13 mouse cellular contexts compared by ENCODE assay signal in genomic region chr9:34663412-34663811, GRCm38 (mm10).
DNase-seq lines count a peak whose midpoint lies in the region; ATAC-seq and TF ChIP-seq lines count a peak whose summit lies in the region.
"Had no signal": no experiment of that assay in that cellular context is flagged by ENCODE, and none has a peak within 500 bp of the region (broad histone marks: within the 10 kb centered on the region; RNA-seq: fewer than 3 reads in every experiment).

No protein-coding gene starts in this region.

- no peak for TF ChIP-seq CTCF in midbrain, postnatal 0 days (IDR thresholded peaks at IDR 0.05)

- H3K4me3 ChIP-seq in kidney, embryonic 16.5 days (ENCODE audit: low read length), result no peak overlapping the region
- H3K4me3 ChIP-seq in midbrain, postnatal 0 days (ENCODE audit: low read depth, low read length), result no peak overlapping the region
- H3K4me3 ChIP-seq in midbrain, embryonic 14.5 days (replicated peaks; ENCODE audit: low read depth, low read length), result no peak overlapping the region
- H3K4me3 ChIP-seq: liver, embryonic 13.5 days; lung, embryonic 15.5 days had no signal

- peaks cover 7% of the 10 kb centered on the region; the same call in 1 of the 2 replicates for H3K4me1 ChIP-seq in kidney, embryonic 16.5 days (ENCODE audit: insufficient read depth, low read length)
- no peaks in the 10 kb centered on the region; the same call in none of the 2 replicates for H3K4me1 ChIP-seq in midbrain, postnatal 0 days (ENCODE audit: insufficient read depth, low read length)
- H3K4me1 ChIP-seq in midbrain, embryonic 14.5 days (ENCODE audit: control insufficient read depth, insufficient read depth, low read length), result 0 out of 2 replicates have a peak, but pooled peaks cover 3% of the 10 kb centered on the region
- H3K4me1 ChIP-seq: liver, embryonic 13.5 days had no signal

- H3K9me3 ChIP-seq in kidney, embryonic 16.5 days (ENCODE audit: low read length), result no peaks in the 10 kb centered on the region
- H3K9me3 ChIP-seq in midbrain, postnatal 0 days (ENCODE audit: low read length), result no peaks in the 10 kb centered on the region
- no peaks in the 10 kb centered on the region for H3K9me3 ChIP-seq in midbrain, embryonic 14.5 days (ENCODE audit: control insufficient read depth, low read length)
- H3K9me3 ChIP-seq: liver, embryonic 13.5 days; lung, embryonic 15.5 days had no signal

- ATAC-seq in kidney, embryonic 16.5 days (ENCODE audit: low FRiP score, low TSS enrichment), result peak; percentile 73
- ATAC-seq in midbrain, postnatal 0 days (ENCODE audit: low FRiP score), result no peak
- no peak; the same call in 1 of the 2 replicates for ATAC-seq in midbrain, embryonic 14.5 days (ENCODE audit: low FRiP score, low TSS enrichment)

- H3K9ac ChIP-seq in kidney, embryonic 16.5 days (replicated peaks; ENCODE audit: low read length), result no peak overlapping the region
- H3K9ac ChIP-seq in midbrain, postnatal 0 days (replicated peaks; ENCODE audit: low read length, poor library complexity, severe bottlenecking), result no peak overlapping the region
- H3K9ac ChIP-seq in midbrain, embryonic 14.5 days (replicated peaks; ENCODE audit: low read length), result no peak overlapping the region
- H3K9ac ChIP-seq: liver, embryonic 13.5 days; lung, embryonic 15.5 days had no signal

- no peaks in the 10 kb centered on the region; the same call in 1 of the 2 replicates for H3K27me3 ChIP-seq in kidney, embryonic 16.5 days (ENCODE audit: insufficient read depth, low read length)
- H3K27me3 ChIP-seq in midbrain, postnatal 0 days (ENCODE audit: insufficient read depth, low read length), result no peaks in the 10 kb centered on the region
- H3K27me3 ChIP-seq in midbrain, embryonic 14.5 days (ENCODE audit: control insufficient read depth, insufficient read depth, low read length), result no peaks in the 10 kb centered on the region
- H3K27me3 ChIP-seq: liver, embryonic 13.5 days; lung, embryonic 15.5 days had no signal

- no peaks in the 10 kb centered on the region for H3K36me3 ChIP-seq in kidney, embryonic 16.5 days (ENCODE audit: insufficient read depth, low read length)
- H3K36me3 ChIP-seq in midbrain, postnatal 0 days (ENCODE audit: insufficient read depth, low read length), result no peaks in the 10 kb centered on the region
- no peaks in the 10 kb centered on the region for H3K36me3 ChIP-seq in midbrain, embryonic 14.5 days (ENCODE audit: control insufficient read depth, insufficient read depth, low read length)
- H3K36me3 ChIP-seq: liver, embryonic 13.5 days; lung, embryonic 15.5 days had no signal

- peak; percentile 23 for DNase-seq in embryo, embryonic 10 days (ENCODE audit: low spot score)
- DNase-seq in embryo, embryonic 9.5 days (ENCODE audit: extremely low spot score), result no peak
- no peak for DNase-seq in kidney, adult 8-10 months
- DNase-seq in midbrain, postnatal 0 days (ENCODE audit: low spot score), result peak; percentile 44
- no peak for DNase-seq in midbrain, embryonic 14.5 days
- no peak for DNase-seq in adrenal gland, postnatal 4 days (ENCODE audit: low spot score in 2 of 2)
- DNase-seq: gastrocnemius, postnatal 14 days; liver, embryonic 13.5 days; right cerebral cortex, adult 18-20 months; thymus, postnatal 36 days had no signal

- H3K27ac ChIP-seq in kidney, embryonic 16.5 days (ENCODE audit: low read length), result no peak overlapping the region
- no peak overlapping the region for H3K27ac ChIP-seq in midbrain, postnatal 0 days (ENCODE audit: low read depth, low read length)
- H3K27ac ChIP-seq in midbrain, embryonic 14.5 days (replicated peaks; ENCODE audit: low read depth, low read length), result no peak overlapping the region
- H3K27ac ChIP-seq: liver, embryonic 13.5 days; lung, embryonic 15.5 days; macrophage had no signal

- H3K4me2 ChIP-seq in kidney, embryonic 16.5 days (replicated peaks; ENCODE audit: low read depth, low read length), result no peak overlapping the region
- no peak overlapping the region for H3K4me2 ChIP-seq in midbrain, postnatal 0 days (ENCODE audit: low read depth, low read length, poor library complexity, severe bottlenecking)
- no peak overlapping the region for H3K4me2 ChIP-seq in midbrain, embryonic 14.5 days (ENCODE audit: low read length)
- H3K4me2 ChIP-seq: liver, embryonic 13.5 days; lung, embryonic 15.5 days had no signal

- WGBS in kidney, embryonic 16.5 days, result 25% methylated on average over 6 of the region's 6 CpGs
- 37% methylated on average over 6 of the region's 6 CpGs for WGBS in midbrain, postnatal 0 days
- 27% methylated on average over 6 of the region's 6 CpGs for WGBS in midbrain, embryonic 14.5 days

Comparison
In these comparisons a context has a peak if more than half of its experiments do, and no peak if none do; other contexts are left out.
1. DNase-seq: peak in embryo, embryonic 10 days (single experiment) and midbrain, postnatal 0 days (single experiment); none in embryo, embryonic 9.5 days (single experiment), kidney, adult 8-10 months (0 of 2), midbrain, embryonic 14.5 days (single experiment) and adrenal gland, postnatal 4 days (0 of 2).